Mouse (Mus musculus) lung, postnatal 0 days (tissue): ENCODE results near the gene Rngtt.

ENCODE experiments used
- CTCF ChIP-seq: IDR thresholded peaks from 2 replicates; pipeline ENCODE4 v1.5.1; 2016; ENCODE audit warnings: antibody characterized with exemption, mild to moderate bottlenecking
- EP300 ChIP-seq: IDR thresholded peaks from 2 replicates; pipeline ENCODE4 v1.6.1; 2016; ENCODE audit warnings: antibody characterized with exemption, mild to moderate bottlenecking, control low read depth

DNA sequence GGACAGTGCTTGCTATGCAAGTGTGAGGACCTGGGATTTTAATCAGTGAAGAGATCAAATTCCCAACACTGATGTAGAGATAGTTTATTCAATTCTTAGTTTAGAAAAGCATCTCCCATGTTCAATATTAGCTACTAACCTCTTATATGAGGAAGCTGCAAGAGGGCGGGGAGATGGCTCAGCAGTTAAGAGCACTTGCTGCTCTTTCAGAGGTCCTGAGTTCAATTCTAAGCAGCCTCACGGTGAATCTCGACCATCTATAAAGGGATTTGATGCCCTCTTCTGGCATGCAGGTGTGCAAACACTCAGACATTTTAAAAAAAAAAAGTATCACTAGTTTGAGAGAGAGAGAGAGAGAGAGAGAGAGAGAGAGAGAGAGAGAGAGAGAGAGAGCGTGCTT is 19.2 kb upstream of the Rngtt start:
- peak; percentile 39; the same call in 1 of the 2 replicates for TF ChIP-seq CTCF
- TF ChIP-seq EP300: no peak
